In genomic region chr6:97353933-97354332, GRCm38 (mm10) we compare ENCODE assay signal across 8 mouse cellular contexts.
DNase-seq lines count a peak whose midpoint lies in the region; ATAC-seq lines count a peak whose summit lies in the region.

No protein-coding gene starts in this region.

- no peaks in the 10 kb centered on the region for H3K27me3 ChIP-seq in heart, embryonic 13.5 days (replicated peaks)
- H3K27me3 ChIP-seq in limb, embryonic 11.5 days (ENCODE audit: control insufficient read depth, insufficient read depth, low read length) = no peaks in the 10 kb centered on the region

- H3K9ac ChIP-seq in heart, embryonic 13.5 days = peak overlapping the region; percentile 76
- no peak overlapping the region for H3K9ac ChIP-seq in limb, embryonic 11.5 days (ENCODE audit: low read length)

- intact Hi-C loops in heart, postnatal 25 days (cut with DNase I) = no loop called here

- ATAC-seq in heart, embryonic 13.5 days (ENCODE audit: extremely low read depth, insufficient number of reproducible peaks, low FRiP score, low TSS enrichment) = peak; percentile 40; the same call in 1 of the 2 replicates
- ATAC-seq in limb, embryonic 11.5 days (ENCODE audit: insufficient number of reproducible peaks, low FRiP score, low TSS enrichment, low read depth) = no peak; the same call in 1 of the 2 replicates
- ATAC-seq in erythroid progenitor cell, adult 5-6 weeks (replicated peaks; ENCODE audit: low FRiP score, poor library complexity, severe bottlenecking) = no peak
- no peak for ATAC-seq in monocyte, adult 5-6 weeks (replicated peaks; ENCODE audit: insufficient number of reproducible peaks, low FRiP score, low TSS enrichment, poor library complexity, severe bottlenecking)
- no peak for ATAC-seq in megakaryocyte-erythroid progenitor cell, adult 5-6 weeks (replicated peaks; ENCODE audit: low FRiP score, low TSS enrichment, poor library complexity, severe bottlenecking)

- no peaks in the 10 kb centered on the region for H3K9me3 ChIP-seq in heart, embryonic 13.5 days
- H3K9me3 ChIP-seq in limb, embryonic 11.5 days (ENCODE audit: control insufficient read depth, low read length) = no peaks in the 10 kb centered on the region

- peak overlapping the region; percentile 67 for H3K4me2 ChIP-seq in heart, embryonic 13.5 days
- peak overlapping the region; percentile 32 for H3K4me2 ChIP-seq in limb, embryonic 11.5 days (ENCODE audit: low read depth, severe bottlenecking)

- H3K4me1 ChIP-seq in heart, embryonic 13.5 days = peaks cover 81% of the 10 kb centered on the region
- H3K4me1 ChIP-seq in limb, embryonic 11.5 days (ENCODE audit: control insufficient read depth, insufficient read depth, low read length) = peaks cover 20% of the 10 kb centered on the region

- H3K36me3 ChIP-seq in heart, embryonic 13.5 days = 0 out of 2 replicates have a peak, but pooled peaks cover under 1% of the 10 kb centered on the region
- no peaks in the 10 kb centered on the region for H3K36me3 ChIP-seq in limb, embryonic 11.5 days (ENCODE audit: control insufficient read depth, insufficient read depth, low read length)

- DNase-seq in heart, postnatal 25 days (ENCODE audit: low spot score) = no peak
- peak; percentile 81 for DNase-seq in embryo, embryonic 10.5 days (ENCODE audit: low spot score)
- peak; percentile 66 for DNase-seq in limb, embryonic 11.5 days (ENCODE audit: low spot score)
- DNase-seq in natural killer cell, adult 2 months (ENCODE audit: low spot score in 2 of 2) = peak; percentile 19 to 44

- peak overlapping the region; percentile 55 for H3K4me3 ChIP-seq in heart, embryonic 13.5 days
- peak overlapping the region; percentile 7; the same call in 1 of the 2 replicates for H3K4me3 ChIP-seq in limb, embryonic 11.5 days (ENCODE audit: low read depth, low read length)

- 5% methylated on average over 5 of the region's 5 CpGs for WGBS in heart, embryonic 13.5 days
- 10% methylated on average over 5 of the region's 5 CpGs for WGBS in limb, embryonic 11.5 days

- peak overlapping the region; percentile 78 for H3K27ac ChIP-seq in heart, embryonic 13.5 days (replicated peaks)
- H3K27ac ChIP-seq in limb, embryonic 11.5 days (replicated peaks; ENCODE audit: low read depth, low read length) = no peak overlapping the region
